In genomic region chr15:100320295-100320905, GRCm38 (mm10) we compare ENCODE assay signal across 18 mouse cellular contexts. TPM values are rescaled to one million over a fixed set of nuclear protein-coding genes. Genes with fewer than 3 reads are reported as not detected.
DNase-seq lines count a peak whose midpoint lies in the region; ATAC-seq and TF ChIP-seq lines count a peak whose summit lies in the region.
"Had no signal": no experiment of that assay in that cellular context is flagged by ENCODE, and none has a peak within 500 bp of the region (broad histone marks: within the 10 kb centered on the region; RNA-seq: fewer than 3 reads in every experiment).

No protein-coding gene starts in this region.

- no peaks in the 10 kb centered on the region for H3K9me3 ChIP-seq in liver, embryonic 15.5 days (replicated peaks)
- no peaks in the 10 kb centered on the region for H3K9me3 ChIP-seq in liver, embryonic 12.5 days (replicated peaks)
- no peaks in the 10 kb centered on the region for H3K9me3 ChIP-seq in intestine, embryonic 16.5 days (ENCODE audit: control insufficient read depth, low read length)
- H3K9me3 ChIP-seq in stomach, postnatal 0 days (ENCODE audit: control insufficient read depth, low read length) = no peaks in the 10 kb centered on the region
- H3K9me3 ChIP-seq in forebrain, embryonic 12.5 days = no peaks in the 10 kb centered on the region
- H3K9me3 ChIP-seq: forebrain, embryonic 10.5 days; megakaryocyte, embryonic 14.5 days; neural tube, embryonic 12.5 days had no signal

- peaks cover 16% of the 10 kb centered on the region for H3K4me1 ChIP-seq in liver, embryonic 15.5 days (replicated peaks)
- peaks cover 14% of the 10 kb centered on the region for H3K4me1 ChIP-seq in liver, embryonic 12.5 days
- H3K4me1 ChIP-seq in intestine, embryonic 16.5 days (ENCODE audit: control insufficient read depth, insufficient read depth, low read length) = peaks cover 9% of the 10 kb centered on the region; the same call in 1 of the 2 replicates
- H3K4me1 ChIP-seq in stomach, postnatal 0 days (replicated peaks; ENCODE audit: control insufficient read depth, insufficient read depth) = no peaks in the 10 kb centered on the region
- H3K4me1 ChIP-seq in forebrain, embryonic 12.5 days = no peaks in the 10 kb centered on the region
- H3K4me1 ChIP-seq: neural tube, embryonic 12.5 days had no signal

- H3K4me2 ChIP-seq in liver, embryonic 15.5 days = no peak overlapping the region
- no peak overlapping the region for H3K4me2 ChIP-seq in liver, embryonic 12.5 days
- H3K4me2 ChIP-seq in intestine, embryonic 16.5 days (ENCODE audit: low read depth, low read length) = no peak overlapping the region
- H3K4me2 ChIP-seq in stomach, postnatal 0 days (replicated peaks; ENCODE audit: low read depth) = no peak overlapping the region
- no peak overlapping the region for H3K4me2 ChIP-seq in forebrain, embryonic 12.5 days
- H3K4me2 ChIP-seq: neural tube, embryonic 12.5 days had no signal

- TF ChIP-seq CTCF in stomach, postnatal 0 days (IDR thresholded peaks at IDR 0.05; ENCODE audit: low read depth) = no peak

- TF ChIP-seq EP300 in stomach, postnatal 0 days (optimal IDR thresholded peaks at IDR 0.05) = no peak

- 0 out of 2 replicates have a peak overlapping the region, but pooled peaks have one; percentile 15 for H3K27ac ChIP-seq in liver, embryonic 15.5 days (replicated peaks)
- H3K27ac ChIP-seq in liver, embryonic 12.5 days = no peak overlapping the region
- H3K27ac ChIP-seq in intestine, embryonic 16.5 days (ENCODE audit: low read length) = no peak overlapping the region
- H3K27ac ChIP-seq in stomach, postnatal 0 days (replicated peaks) = no peak overlapping the region
- H3K27ac ChIP-seq in forebrain, embryonic 12.5 days = no peak overlapping the region
- H3K27ac ChIP-seq: forebrain, embryonic 10.5 days; neural tube, embryonic 12.5 days had no signal

- no peak overlapping the region for H3K9ac ChIP-seq in liver, embryonic 15.5 days
- H3K9ac ChIP-seq in liver, embryonic 12.5 days = no peak overlapping the region
- H3K9ac ChIP-seq in intestine, embryonic 16.5 days (ENCODE audit: low read depth, low read length) = no peak overlapping the region
- no peak overlapping the region for H3K9ac ChIP-seq in stomach, postnatal 0 days (ENCODE audit: low read length)
- no peak overlapping the region for H3K9ac ChIP-seq in forebrain, embryonic 12.5 days
- H3K9ac ChIP-seq: neural tube, embryonic 12.5 days had no signal

- no peak for ATAC-seq in liver, embryonic 15.5 days (ENCODE audit: insufficient read depth)
- no peak for ATAC-seq in liver, embryonic 12.5 days
- ATAC-seq in intestine, embryonic 16.5 days = peak; percentile 46; the same call in 1 of the 2 replicates
- ATAC-seq in stomach, postnatal 0 days (ENCODE audit: low FRiP score, low TSS enrichment) = peak; percentile 45; the same call in 1 of the 2 replicates
- ATAC-seq in forebrain, embryonic 12.5 days (ENCODE audit: low FRiP score) = no peak
- no peak for ATAC-seq in inflammation-experienced regulatory T-cells, adult 6 months

- H3K36me3 ChIP-seq in liver, embryonic 15.5 days (replicated peaks) = no peaks in the 10 kb centered on the region
- H3K36me3 ChIP-seq in liver, embryonic 12.5 days = no peaks in the 10 kb centered on the region
- no peaks in the 10 kb centered on the region for H3K36me3 ChIP-seq in intestine, embryonic 16.5 days (ENCODE audit: control insufficient read depth, insufficient read depth, low read length)
- H3K36me3 ChIP-seq in stomach, postnatal 0 days (ENCODE audit: control insufficient read depth, insufficient read depth, low read length) = no peaks in the 10 kb centered on the region
- no peaks in the 10 kb centered on the region for H3K36me3 ChIP-seq in forebrain, embryonic 12.5 days (replicated peaks)
- H3K36me3 ChIP-seq: forebrain, embryonic 10.5 days; neural tube, embryonic 12.5 days had no signal

- H3K27me3 ChIP-seq in liver, embryonic 15.5 days = no peaks in the 10 kb centered on the region
- no peaks in the 10 kb centered on the region for H3K27me3 ChIP-seq in liver, embryonic 12.5 days (replicated peaks)
- no peaks in the 10 kb centered on the region for H3K27me3 ChIP-seq in intestine, embryonic 16.5 days (replicated peaks; ENCODE audit: control insufficient read depth, insufficient read depth, low read length)
- no peaks in the 10 kb centered on the region for H3K27me3 ChIP-seq in stomach, postnatal 0 days (ENCODE audit: control insufficient read depth, insufficient read depth, low read length)
- no peaks in the 10 kb centered on the region for H3K27me3 ChIP-seq in forebrain, embryonic 12.5 days
- H3K27me3 ChIP-seq: neural tube, embryonic 12.5 days had no signal

- DNase-seq in adrenal gland, adult 2 months = peak; percentile 45
- no peak for DNase-seq in adrenal gland, postnatal 14 days
- no peak for DNase-seq in stomach, postnatal 0 days (ENCODE audit: low spot score)
- DNase-seq: gastrocnemius, postnatal 25 days had no signal

- H3K4me3 ChIP-seq in liver, embryonic 15.5 days (replicated peaks) = no peak overlapping the region
- no peak overlapping the region for H3K4me3 ChIP-seq in liver, embryonic 12.5 days
- no peak overlapping the region for H3K4me3 ChIP-seq in intestine, embryonic 16.5 days (ENCODE audit: low read length)
- H3K4me3 ChIP-seq in stomach, postnatal 0 days (ENCODE audit: low read depth, low read length) = no peak overlapping the region
- H3K4me3 ChIP-seq in forebrain, embryonic 12.5 days (replicated peaks) = no peak overlapping the region
- H3K4me3 ChIP-seq: forebrain, embryonic 10.5 days; megakaryocyte, embryonic 14.5 days; neural tube, embryonic 12.5 days had no signal

- WGBS in liver, embryonic 15.5 days (ENCODE audit: insufficient replicate concordance) = 56% methylated on average over 9 of the region's 9 CpGs
- 57% methylated on average over 9 of the region's 9 CpGs for WGBS in liver, embryonic 12.5 days (ENCODE audit: insufficient replicate concordance)
- 43% methylated on average over 9 of the region's 9 CpGs for WGBS in intestine, embryonic 16.5 days
- WGBS in stomach, postnatal 0 days = 49% methylated on average over 9 of the region's 9 CpGs
- WGBS in forebrain, embryonic 12.5 days = 83% methylated on average over 9 of the region's 9 CpGs

RNA-seq across cellular contexts. Expression of gene Mettl7a3, which starts 14.3 kb away (rescaled TPM):
- total RNA-seq in adrenal gland, adult 2 months (2021) = under 1 TPM in 1 of 2 experiments, not detected in 1; 0.63 TPM
- 0.13 and 0.16 TPM in 2 replicates for polyA plus RNA-seq in adrenal gland, adult 2 months (2012; rRNA removed)
- 0.26 TPM in 1 of 2 replicates, not detected in the other for total RNA-seq in adrenal gland, postnatal 14 days (2021)
- not detected in 2 replicates for polyA plus RNA-seq in liver, embryonic 15.5 days (2015; fragmentation: Nextera tagmentation; extraction: Ambion mirVana)
- polyA plus RNA-seq in liver, embryonic 12.5 days (2016; fragmentation: Nextera tagmentation; extraction: Ambion mirVana) = not detected in 2 replicates
- not detected in 2 replicates for polyA plus RNA-seq in intestine, embryonic 16.5 days (2015; fragmentation: Nextera tagmentation; extraction: Ambion mirVana)
- polyA plus RNA-seq in stomach, postnatal 0 days (2015; fragmentation: Nextera tagmentation; extraction: Ambion mirVana) = not detected in 2 replicates
- not detected in 2 replicates for polyA plus RNA-seq in forebrain, embryonic 12.5 days (2016; fragmentation: Nextera tagmentation; extraction: Ambion mirVana)
- not detected for polyA plus RNA-seq in inflammation-experienced regulatory T-cells, adult 6 months (2017; shearing (Covaris generic))
- total RNA-seq: common myeloid progenitor, adult 5-6 weeks; heart, postnatal 4 days had no signal
- polyA plus RNA-seq: forebrain, embryonic 10.5 days; large intestine, adult 2 months; thymus, postnatal 0 days had no signal

RNA-seq across cellular contexts. Expression of gene Mettl7a1, which starts 16.5 kb away (rescaled TPM):
- 100 to 1,000 TPM; 117 to 142 TPM for total RNA-seq in adrenal gland, adult 2 months (2021)
- polyA plus RNA-seq in adrenal gland, adult 2 months (2012; rRNA removed) = 69.8 and 78.4 TPM in 2 replicates
- 83.1 and 102 TPM in 2 replicates for total RNA-seq in adrenal gland, postnatal 14 days (2021)
- 8.9 and 9.7 TPM in 2 replicates for polyA plus RNA-seq in liver, embryonic 15.5 days (2015; fragmentation: Nextera tagmentation; extraction: Ambion mirVana)
- 4.4 and 5.4 TPM in 2 replicates for polyA plus RNA-seq in liver, embryonic 12.5 days (2016; fragmentation: Nextera tagmentation; extraction: Ambion mirVana)
- polyA plus RNA-seq in intestine, embryonic 16.5 days (2015; fragmentation: Nextera tagmentation; extraction: Ambion mirVana) = 5.9 and 7.4 TPM in 2 replicates
- polyA plus RNA-seq in stomach, postnatal 0 days (2015; fragmentation: Nextera tagmentation; extraction: Ambion mirVana) = 9.1 and 9.5 TPM in 2 replicates
- polyA plus RNA-seq in forebrain, embryonic 12.5 days (2016; fragmentation: Nextera tagmentation; extraction: Ambion mirVana) = 3.8 and 4.4 TPM in 2 replicates
- 10 to 100 TPM in 1 of 3 experiments, 1 to 10 TPM in 2; 2.3 to 15.1 (median 4.4) TPM for polyA plus RNA-seq in inflammation-experienced regulatory T-cells, adult 6 months (2017; shearing (Covaris generic))

RNA-seq across cellular contexts. Expression of gene Methig1, which starts 32.5 kb away (rescaled TPM):
- under 1 TPM; 0.45 to 0.52 TPM for total RNA-seq in adrenal gland, adult 2 months (2021)
- polyA plus RNA-seq in adrenal gland, adult 2 months (2012; rRNA removed) = 0.16 TPM in 1 of 2 replicates, not detected in the other
- 0.68 and 0.78 TPM in 2 replicates for total RNA-seq in adrenal gland, postnatal 14 days (2021)
- polyA plus RNA-seq in liver, embryonic 15.5 days (2015; fragmentation: Nextera tagmentation; extraction: Ambion mirVana) = 0.17 and 0.25 TPM in 2 replicates
- polyA plus RNA-seq in liver, embryonic 12.5 days (2016; fragmentation: Nextera tagmentation; extraction: Ambion mirVana) = not detected in 2 replicates
- polyA plus RNA-seq in intestine, embryonic 16.5 days (2015; fragmentation: Nextera tagmentation; extraction: Ambion mirVana) = not detected in 2 replicates
- polyA plus RNA-seq in stomach, postnatal 0 days (2015; fragmentation: Nextera tagmentation; extraction: Ambion mirVana) = 0.17 TPM in 1 of 2 replicates, not detected in the other
- 0.18 TPM in 1 of 2 replicates, not detected in the other for polyA plus RNA-seq in forebrain, embryonic 12.5 days (2016; fragmentation: Nextera tagmentation; extraction: Ambion mirVana)
- polyA plus RNA-seq in inflammation-experienced regulatory T-cells, adult 6 months (2017; shearing (Covaris generic)) = under 1 TPM in 1 of 3 experiments, not detected in 2; 0.36 TPM
- total RNA-seq: common myeloid progenitor, adult 5-6 weeks; gastrocnemius, postnatal 25 days; heart, postnatal 4 days; left cerebral cortex, postnatal 10 days; MEL had no signal
- polyA plus RNA-seq: forebrain, embryonic 10.5 days; large intestine, adult 2 months had no signal

RNA-seq across cellular contexts. Expression of gene Mettl7a2, which starts 32.6 kb away (rescaled TPM):
- 1 to 10 TPM in 1 of 2 experiments, under 1 TPM in 1; 0.78 to 3.6 TPM for total RNA-seq in adrenal gland, adult 2 months (2021)
- not detected in 2 replicates for polyA plus RNA-seq in adrenal gland, adult 2 months (2012; rRNA removed)
- total RNA-seq in adrenal gland, postnatal 14 days (2021) = 1.5 and 2.2 TPM in 2 replicates
- not detected in 2 replicates for polyA plus RNA-seq in liver, embryonic 15.5 days (2015; fragmentation: Nextera tagmentation; extraction: Ambion mirVana)
- not detected in 2 replicates for polyA plus RNA-seq in liver, embryonic 12.5 days (2016; fragmentation: Nextera tagmentation; extraction: Ambion mirVana)
- not detected in 2 replicates for polyA plus RNA-seq in intestine, embryonic 16.5 days (2015; fragmentation: Nextera tagmentation; extraction: Ambion mirVana)
- polyA plus RNA-seq in stomach, postnatal 0 days (2015; fragmentation: Nextera tagmentation; extraction: Ambion mirVana) = not detected in 2 replicates
- polyA plus RNA-seq in forebrain, embryonic 12.5 days (2016; fragmentation: Nextera tagmentation; extraction: Ambion mirVana) = not detected in 2 replicates
- not detected for polyA plus RNA-seq in inflammation-experienced regulatory T-cells, adult 6 months (2017; shearing (Covaris generic))
- total RNA-seq: common myeloid progenitor, adult 5-6 weeks; MEL had no signal
- polyA plus RNA-seq: forebrain, embryonic 10.5 days; large intestine, adult 2 months; thymus, postnatal 0 days had no signal

RNA-seq across cellular contexts. Expression of gene Tmprss12, which starts 39.8 kb away (rescaled TPM):
- not detected for total RNA-seq in adrenal gland, adult 2 months (2021)
- polyA plus RNA-seq in adrenal gland, adult 2 months (2012; rRNA removed) = not detected in 2 replicates
- total RNA-seq in adrenal gland, postnatal 14 days (2021) = not detected in 2 replicates
- polyA plus RNA-seq in liver, embryonic 15.5 days (2015; fragmentation: Nextera tagmentation; extraction: Ambion mirVana) = not detected in 2 replicates
- polyA plus RNA-seq in liver, embryonic 12.5 days (2016; fragmentation: Nextera tagmentation; extraction: Ambion mirVana) = not detected in 2 replicates
- polyA plus RNA-seq in intestine, embryonic 16.5 days (2015; fragmentation: Nextera tagmentation; extraction: Ambion mirVana) = not detected in 2 replicates
- polyA plus RNA-seq in stomach, postnatal 0 days (2015; fragmentation: Nextera tagmentation; extraction: Ambion mirVana) = 0.11 TPM in 1 of 2 replicates, not detected in the other
- polyA plus RNA-seq in forebrain, embryonic 12.5 days (2016; fragmentation: Nextera tagmentation; extraction: Ambion mirVana) = not detected in 2 replicates
- polyA plus RNA-seq in inflammation-experienced regulatory T-cells, adult 6 months (2017; shearing (Covaris generic)) = not detected
- total RNA-seq: common myeloid progenitor, adult 5-6 weeks; gastrocnemius, postnatal 25 days; heart, postnatal 4 days; left cerebral cortex, postnatal 10 days; MEL had no signal
- polyA plus RNA-seq: forebrain, embryonic 10.5 days; large intestine, adult 2 months; neural tube, embryonic 12.5 days; thymus, postnatal 0 days had no signal

Comparison
In these comparisons a context has a peak if more than half of its experiments do, and no peak if none do; other contexts are left out.
1. ATAC-seq: peak in intestine, embryonic 16.5 days (single experiment) and stomach, postnatal 0 days (single experiment); none in liver, embryonic 15.5 days (single experiment), liver, embryonic 12.5 days (single experiment), forebrain, embryonic 12.5 days (single experiment) and inflammation-experienced regulatory T-cells, adult 6 months (single experiment).